Mouse (Mus musculus) E14TG2a.4 (cell line): ENCODE measurements around the gene Hba-x.
"Not testable (repeated sequence)": the region's sequence is repeated elsewhere in the genome, so short reads cannot be mapped to it uniquely, and the experiment has no call there.

ENCODE experiments used
- H3K27me3 ChIP-seq: 2 replicates; pipeline ENCODE4 v1.6.1; 2014; ENCODE audit warnings: low read length, control low read depth; ENCODE audit not compliant: insufficient read depth
- H3K36me3 ChIP-seq: 2 replicates; pipeline ENCODE4 v1.6.1; 2014; ENCODE audit warnings: low read length, control low read depth; ENCODE audit not compliant: insufficient read depth
- H3K4me1 ChIP-seq: replicated peaks from 2 replicates; pipeline ENCODE4 v1.6.1; 2014; ENCODE audit warnings: low read depth, low read length, control low read depth
- H3K4me3 ChIP-seq: replicated peaks from 2 replicates; pipeline ENCODE4 v1.5.1; 2014; ENCODE audit warnings: mild to moderate bottlenecking, low read length
- H3K9me3 ChIP-seq: 2 replicates; pipeline ENCODE4 v1.6.1; 2014; ENCODE audit warnings: low read length, control low read depth
- CTCF ChIP-seq: conservative IDR thresholded peaks from 2 replicates; pipeline ENCODE4 v1.5.1; 2014; ENCODE audit warnings: low read length
- NANOG ChIP-seq: IDR thresholded peaks from 2 replicates; pipeline ENCODE4 v1.6.1; 2014; ENCODE audit warnings: borderline replicate concordance, low read length, mixed read lengths
- POU5F1 ChIP-seq: IDR thresholded peaks from 2 replicates; pipeline ENCODE4 v1.6.1; 2014; ENCODE audit warnings: low read length, borderline replicate concordance

Gene Hba-x

GRCm38 (mm10) chr11:32286695-32287492 lies 10.7 kb downstream of the Hba-x start, which contains the start of gene Hbq1b:
Gene Hbq1b, plus strand, starts transcription at chr11:32286965.
- H3K36me3 ChIP-seq, H3K4me1 ChIP-seq, H3K9me3 ChIP-seq: not testable (repeated sequence)
- H3K27me3 ChIP-seq, result peaks cover 31% of the 10 kb centered on the region
- peak; percentile 48 for TF ChIP-seq CTCF
- H3K4me3 ChIP-seq, result peak within 1 kb of the TSS; percentile 65

- Histone ChIP-seq H3K4me3 (peak overlapping the region; percentile 65), H3K9me3 (no peaks in the 10 kb centered on the region), H3K36me3 (no peaks in the 10 kb centered on the region), H3K4me1 (peaks cover 5% of the 10 kb centered on the region), H3K27me3 (peaks cover 29% of the 10 kb centered on the region)
- no peak for TF ChIP-seq NANOG
- TF ChIP-seq CTCF, result no peak
- no peak for TF ChIP-seq POU5F1
These were observed 11.3 kb downstream of the Hba-x start for GRCm38 (mm10) chr11:32287493-32287825.

GRCm38 (mm10) chr11:32292819-32293218 lies 16.6 kb downstream of the Hba-x start:
- not testable (repeated sequence) for H3K36me3 ChIP-seq, H3K9me3 ChIP-seq, H3K4me1 ChIP-seq, H3K4me3 ChIP-seq
- H3K27me3 ChIP-seq, result peaks cover 35% of the 10 kb centered on the region

- not testable (repeated sequence) for H3K36me3 ChIP-seq, H3K9me3 ChIP-seq, H3K4me3 ChIP-seq, H3K4me1 ChIP-seq
- H3K27me3 ChIP-seq, result peaks cover 33% of the 10 kb centered on the region
These were observed 17.3 kb downstream of the Hba-x start for GRCm38 (mm10) chr11:32293479-32293878.

GRCm38 (mm10) chr11:32296203-32296602 lies 20.0 kb downstream of the Hba-x start, which contains the start of gene Hba-a2:
Gene Hba-a2, plus strand, starts transcription at chr11:32296489.
- H3K9me3 ChIP-seq, H3K4me3 ChIP-seq, H3K4me1 ChIP-seq, H3K36me3 ChIP-seq: not testable (repeated sequence)
- peaks cover 32% of the 10 kb centered on the region for H3K27me3 ChIP-seq

DNA sequence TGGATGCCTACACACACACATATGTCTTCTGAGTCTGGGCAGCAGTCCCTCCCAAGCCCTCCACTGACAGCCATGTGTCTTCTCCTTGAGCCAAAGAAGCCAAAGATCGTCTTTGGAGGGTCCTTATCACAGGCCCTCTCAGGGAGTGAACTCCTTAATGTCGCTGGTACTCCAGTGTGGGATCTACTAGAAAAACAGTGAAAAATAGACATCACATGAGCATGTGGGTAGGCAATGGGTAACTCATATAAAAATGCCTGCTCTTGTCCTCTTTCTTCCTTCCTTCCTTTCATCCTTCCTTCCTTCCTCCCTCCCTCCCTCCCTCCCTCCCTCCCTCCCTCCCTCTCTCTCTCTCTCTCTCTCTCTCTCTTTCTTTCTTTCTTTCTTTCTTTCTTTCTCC lies 21.2 kb downstream of the Hba-x start:
- H3K27me3 ChIP-seq, result peaks cover 44% of the 10 kb centered on the region
- not testable (repeated sequence) for H3K4me3 ChIP-seq, H3K4me1 ChIP-seq, H3K9me3 ChIP-seq, H3K36me3 ChIP-seq

- Histone ChIP-seq H3K4me1 (peaks cover 5% of the 10 kb centered on the region), H3K4me3 (no peak overlapping the region), H3K36me3 (no peaks in the 10 kb centered on the region), H3K27me3 (peaks cover 48% of the 10 kb centered on the region), H3K9me3 (no peaks in the 10 kb centered on the region)
- TF ChIP-seq POU5F1 (no peak), CTCF (no peak), NANOG (no peak)
These were observed 21.8 kb downstream of the Hba-x start for GRCm38 (mm10) chr11:32297866-32298531.

- H3K9me3 ChIP-seq, result no peaks in the 10 kb centered on the region
- no peaks in the 10 kb centered on the region for H3K36me3 ChIP-seq
- TF ChIP-seq POU5F1, result no peak
- no peak for TF ChIP-seq NANOG
- no peak for TF ChIP-seq CTCF
- H3K4me3 ChIP-seq, result no peak overlapping the region
- H3K27me3 ChIP-seq, result peaks cover 52% of the 10 kb centered on the region
- H3K4me1 ChIP-seq, result peaks cover 5% of the 10 kb centered on the region
These were observed 22.3 kb downstream of the Hba-x start for GRCm38 (mm10) chr11:32298532-32298918.

- Histone ChIP-seq H3K4me3 (peak within 1 kb of the TSS; percentile 54), H3K27me3 (peaks cover 39% of the 10 kb centered on the region)
- not testable (repeated sequence) for H3K9me3 ChIP-seq, H3K36me3 ChIP-seq, H3K4me1 ChIP-seq
- TF ChIP-seq CTCF, result peak; percentile 55
These were observed 23.7 kb downstream of the Hba-x start, which contains the start of gene Hbq1a for GRCm38 (mm10) chr11:32299865-32300264. Gene Hbq1a, plus strand, starts transcription at chr11:32300069.
